Mouse (Mus musculus) lung, adult 2 months (tissue): Measurements from ENCODE around the gene Clptm1.

ENCODE experiments used
- CTCF ChIP-seq: fragments of 200-500 bp; IDR thresholded peaks from 2 replicates; pipeline ENCODE4 v1.5.1; 2011; ENCODE audit warnings: mild to moderate bottlenecking, low read length, control low read depth; ENCODE audit not compliant: insufficient read depth
- POLR2A ChIP-seq: fragments of 200-500 bp; IDR thresholded peaks from 2 replicates; pipeline ENCODE4 v1.6.1; 2011; ENCODE audit warnings: low read depth, mild to moderate bottlenecking, control low read depth, low read length, borderline replicate concordance; ENCODE audit errors: extremely low read depth

- TF ChIP-seq CTCF = no peak
- no peak for TF ChIP-seq POLR2A
Measured at GRCm38 (mm10) chr7:19695213-19695594, 30.4 kb upstream of the Clptm1 start.
